ENCODE assay signal across 51 mouse cellular contexts in the genomic region with DNA sequence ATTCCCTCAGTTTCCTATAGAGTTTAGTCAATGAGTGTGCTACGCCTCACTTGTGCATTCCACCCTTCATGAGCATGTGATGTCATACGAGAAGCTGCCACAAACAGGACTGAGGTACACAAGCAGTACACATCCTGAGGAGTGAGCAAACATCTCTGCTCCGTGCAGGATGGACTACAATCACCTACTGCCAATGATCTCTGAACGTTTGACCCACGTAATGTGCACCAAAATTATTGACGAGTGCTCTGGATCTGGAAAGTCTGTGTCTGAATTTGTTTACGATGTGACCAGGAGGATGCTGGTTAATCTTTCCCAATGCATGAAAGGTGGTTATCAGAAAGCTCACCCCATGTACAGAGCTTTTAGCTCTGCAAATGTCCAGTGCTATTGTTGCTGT. TPM values are rescaled to one million over a fixed set of nuclear protein-coding genes. Genes with fewer than 3 reads are reported as not detected.
"Had no signal": no experiment of that assay in that cellular context is flagged by ENCODE, and none has a peak within 500 bp of the region (broad histone marks: within the 10 kb centered on the region; RNA-seq: fewer than 3 reads in every experiment).

No protein-coding gene starts in this region.

- H3K4me2 ChIP-seq: heart, embryonic 11.5 days; heart, embryonic 12.5 days; heart, embryonic 13.5 days; heart, embryonic 15.5 days; hindbrain, embryonic 12.5 days; hindbrain, embryonic 13.5 days; hindbrain, embryonic 14.5 days; hindbrain, embryonic 15.5 days; intestine, embryonic 15.5 days; kidney, embryonic 15.5 days had no signal

- ATAC-seq: hindbrain, embryonic 16.5 days; hindbrain, postnatal 0 days; inflammation-experienced regulatory T-cells, adult 6 months; intestine, embryonic 15.5 days; intestine, embryonic 16.5 days; intestine, postnatal 0 days had no signal

- H3K36me3 ChIP-seq: heart, embryonic 10.5 days; heart, embryonic 12.5 days; heart, embryonic 13.5 days; heart, embryonic 15.5 days; hindbrain, embryonic 10.5 days; hindbrain, embryonic 12.5 days; hindbrain, embryonic 13.5 days; hindbrain, embryonic 15.5 days; intestine, embryonic 15.5 days; kidney, embryonic 15.5 days had no signal

- H3K27ac ChIP-seq: heart, embryonic 10.5 days; heart, embryonic 13.5 days; heart, embryonic 15.5 days; hindbrain, embryonic 10.5 days; hindbrain, embryonic 12.5 days; hindbrain, embryonic 13.5 days; hindbrain, embryonic 14.5 days; hindbrain, embryonic 15.5 days; hindbrain, postnatal 0 days; intestine, embryonic 15.5 days; kidney, embryonic 15.5 days; kidney, postnatal 0 days; layer of hippocampus, adult 2 months had no signal

- H3K4me3 ChIP-seq: heart, embryonic 10.5 days; heart, embryonic 12.5 days; heart, embryonic 13.5 days; heart, embryonic 15.5 days; hindbrain, embryonic 10.5 days; hindbrain, embryonic 12.5 days; hindbrain, embryonic 13.5 days; hindbrain, embryonic 15.5 days; intestine, embryonic 15.5 days; kidney, embryonic 15.5 days; layer of hippocampus, adult 2 months had no signal

- H3K4me1 ChIP-seq: heart, embryonic 10.5 days; heart, embryonic 12.5 days; heart, embryonic 13.5 days; heart, embryonic 15.5 days; hindbrain, embryonic 10.5 days; hindbrain, embryonic 12.5 days; hindbrain, embryonic 15.5 days; intestine, embryonic 15.5 days; kidney, embryonic 15.5 days had no signal

- DNase-seq: heart, postnatal 10 days; heart, postnatal 14 days; heart, postnatal 36 days; heart, postnatal 4 days; kidney, adult 11 months; kidney, adult 18-20 months; kidney, adult 2 months; kidney, adult 8-10 months; kidney, adult 9 months; kidney, postnatal 10 days; kidney, postnatal 14 days; kidney, postnatal 25 days; kidney, postnatal 36 days; kidney, postnatal 4 days; layer of hippocampus, adult 9-11 months; layer of hippocampus, postnatal 36 days had no signal

- H3K9ac ChIP-seq: heart, embryonic 12.5 days; heart, embryonic 13.5 days; heart, embryonic 15.5 days; hindbrain, embryonic 12.5 days; hindbrain, embryonic 13.5 days; hindbrain, embryonic 14.5 days; hindbrain, embryonic 15.5 days; intestine, embryonic 15.5 days; kidney, embryonic 15.5 days had no signal

- H3K27me3 ChIP-seq: heart, embryonic 12.5 days; heart, embryonic 13.5 days; heart, embryonic 15.5 days; hindbrain, embryonic 12.5 days; hindbrain, embryonic 13.5 days; hindbrain, embryonic 15.5 days; intestine, embryonic 15.5 days; kidney, embryonic 15.5 days had no signal

- H3K9me3 ChIP-seq: heart, embryonic 10.5 days; heart, embryonic 12.5 days; heart, embryonic 13.5 days; heart, embryonic 15.5 days; hindbrain, embryonic 10.5 days; hindbrain, embryonic 12.5 days; hindbrain, embryonic 13.5 days; hindbrain, embryonic 15.5 days; intestine, embryonic 15.5 days; kidney, embryonic 15.5 days had no signal

RNA-seq across cellular contexts. Expression of a gene that starts 16.6 kb away (rescaled TPM):
- total RNA-seq: heart, adult 8-10 months; heart, postnatal 10 days; heart, postnatal 14 days; heart, postnatal 25 days; heart, postnatal 36 days; heart, postnatal 4 days; hematopoietic stem cell, adult 5-6 weeks; hindbrain, postnatal 0 days; layer of hippocampus, adult 18-20 months; layer of hippocampus, adult 2 months; layer of hippocampus, adult 8-10 months; layer of hippocampus, postnatal 10 days; layer of hippocampus, postnatal 14 days; layer of hippocampus, postnatal 25 days; layer of hippocampus, postnatal 36 days had no signal
- polyA plus RNA-seq: heart, embryonic 10.5 days; heart, embryonic 11.5 days; heart, embryonic 12.5 days; heart, embryonic 13.5 days; heart, embryonic 14.5 days; heart, embryonic 15.5 days; heart, embryonic 16.5 days; heart, postnatal 0 days; hindbrain, embryonic 10.5 days; hindbrain, embryonic 11.5 days; hindbrain, embryonic 12.5 days; hindbrain, embryonic 13.5 days; hindbrain, embryonic 14.5 days; hindbrain, embryonic 15.5 days; hindbrain, embryonic 16.5 days; hindbrain, postnatal 0 days; inflammation-experienced regulatory T-cells, adult 6 months; intestine, embryonic 15.5 days; intestine, embryonic 16.5 days; intestine, postnatal 0 days; kidney, adult 2 months; kidney, embryonic 14.5 days; kidney, embryonic 15.5 days; kidney, embryonic 16.5 days; kidney, postnatal 0 days; large intestine, adult 2 months had no signal

RNA-seq across cellular contexts. Expression of a gene that starts 16.9 kb away (rescaled TPM):
- total RNA-seq: heart, adult 8-10 months; heart, postnatal 10 days; heart, postnatal 14 days; heart, postnatal 25 days; heart, postnatal 36 days; heart, postnatal 4 days; hematopoietic stem cell, adult 5-6 weeks; hindbrain, postnatal 0 days had no signal
- polyA plus RNA-seq: heart, embryonic 10.5 days; heart, embryonic 12.5 days; heart, embryonic 13.5 days; heart, embryonic 14.5 days; heart, embryonic 15.5 days; heart, embryonic 16.5 days; heart, postnatal 0 days; hindbrain, embryonic 10.5 days; hindbrain, embryonic 11.5 days; hindbrain, embryonic 12.5 days; inflammation-experienced regulatory T-cells, adult 6 months; intestine, embryonic 14.5 days; intestine, embryonic 15.5 days; intestine, embryonic 16.5 days; intestine, postnatal 0 days; kidney, adult 2 months; kidney, embryonic 14.5 days; kidney, embryonic 15.5 days; large intestine, adult 2 months had no signal
